Mouse (Mus musculus): ENCODE measurements around the gene Plxdc2. TPM values are rescaled to one million over a fixed set of nuclear protein-coding genes. Genes with fewer than 3 reads are reported as not detected.
"Not testable (repeated sequence)": the region's sequence is repeated elsewhere in the genome, so short reads cannot be mapped to it uniquely, and the experiment has no call there.

The Plxdc2 gene
- polyA plus RNA-seq, 1 experiment from 2014 or later = 36.4 TPM

GRCm38 (mm10) chr2:16757158-16757557 lies 401.1 kb downstream of the Plxdc2 start:
- Histone ChIP-seq H3K9me3 (ENCODE audit: control insufficient read depth, low read length) (no peaks in the 10 kb centered on the region), H3K36me3 (ENCODE audit: control insufficient read depth, insufficient read depth, low read length) (no peaks in the 10 kb centered on the region), H3K4me3 (ENCODE audit: low read depth, low read length) (no peak overlapping the region), H3K4me1 (ENCODE audit: control insufficient read depth, insufficient read depth, low read length) (no peaks in the 10 kb centered on the region), H3K9ac (ENCODE audit: low read depth, low read length) (no peak overlapping the region), H3K4me2 (ENCODE audit: low read depth, low read length) (no peak overlapping the region), H3K27me3 (replicated peaks; ENCODE audit: control insufficient read depth, insufficient read depth, low read length) (no peaks in the 10 kb centered on the region), H3K27ac (replicated peaks; ENCODE audit: low read depth, low read length) (no peak overlapping the region)
- DNase-seq (ENCODE audit: low spot score) (no peak), ATAC-seq (ENCODE audit: low read depth) (no peak)
- 47% methylated on average over 2 of the region's 2 CpGs for WGBS

- no peak for DNase-seq (ENCODE audit: low spot score)
- WGBS = 85% methylated on average over 2 of the region's 2 CpGs
- no peak for ATAC-seq (ENCODE audit: low read depth)
- Histone ChIP-seq H3K9ac (ENCODE audit: low read depth, low read length) (no peak overlapping the region), H3K4me1 (ENCODE audit: control insufficient read depth, insufficient read depth, low read length) (no peaks in the 10 kb centered on the region), H3K9me3 (ENCODE audit: control insufficient read depth, low read length) (no peaks in the 10 kb centered on the region), H3K4me3 (ENCODE audit: low read depth, low read length) (no peak overlapping the region), H3K27me3 (replicated peaks; ENCODE audit: control insufficient read depth, insufficient read depth, low read length) (no peaks in the 10 kb centered on the region), H3K36me3 (ENCODE audit: control insufficient read depth, insufficient read depth, low read length) (no peaks in the 10 kb centered on the region), H3K27ac (replicated peaks; ENCODE audit: low read depth, low read length) (no peak overlapping the region), H3K4me2 (ENCODE audit: low read depth, low read length) (no peak overlapping the region)
Observed at GRCm38 (mm10) chr2:16759766-16760165, 403.7 kb downstream of the Plxdc2 start.

GRCm38 (mm10) chr2:16769149-16769548 lies 413.0 kb downstream of the Plxdc2 start:
- not testable (repeated sequence) for DNase-seq (ENCODE audit: low spot score); H3K9ac ChIP-seq (ENCODE audit: low read depth, low read length); H3K4me3 ChIP-seq (ENCODE audit: low read depth, low read length); H3K36me3 ChIP-seq (ENCODE audit: control insufficient read depth, insufficient read depth, low read length); H3K27me3 ChIP-seq (replicated peaks; ENCODE audit: control insufficient read depth, insufficient read depth, low read length); H3K4me1 ChIP-seq (ENCODE audit: control insufficient read depth, insufficient read depth, low read length); H3K9me3 ChIP-seq (ENCODE audit: control insufficient read depth, low read length); H3K27ac ChIP-seq (replicated peaks; ENCODE audit: low read depth, low read length); H3K4me2 ChIP-seq (ENCODE audit: low read depth, low read length); ATAC-seq (ENCODE audit: low read depth)
- 98% methylated on average over 5 of the region's 7 CpGs for WGBS

- Histone ChIP-seq H3K27ac (replicated peaks; ENCODE audit: low read depth, low read length) (no peak overlapping the region), H3K4me2 (ENCODE audit: low read depth, low read length) (no peak overlapping the region), H3K36me3 (ENCODE audit: control insufficient read depth, insufficient read depth, low read length) (no peaks in the 10 kb centered on the region), H3K4me3 (ENCODE audit: low read depth, low read length) (no peak overlapping the region), H3K9me3 (ENCODE audit: control insufficient read depth, low read length) (no peaks in the 10 kb centered on the region), H3K9ac (ENCODE audit: low read depth, low read length) (no peak overlapping the region), H3K27me3 (replicated peaks; ENCODE audit: control insufficient read depth, insufficient read depth, low read length) (no peaks in the 10 kb centered on the region), H3K4me1 (ENCODE audit: control insufficient read depth, insufficient read depth, low read length) (peaks cover 5% of the 10 kb centered on the region; the same call in 1 of the 2 replicates)
- DNase-seq (ENCODE audit: low spot score) (peak; percentile 62), ATAC-seq (ENCODE audit: low read depth) (no peak; the same call in 1 of the 2 replicates)
- 11% methylated on average over 1 of the region's 1 CpGs for WGBS
Observed at GRCm38 (mm10) chr2:16773398-16774113, 417.5 kb downstream of the Plxdc2 start.

GRCm38 (mm10) chr2:16774114-16774433 lies 418.0 kb downstream of the Plxdc2 start:
- Histone ChIP-seq H3K9ac (ENCODE audit: low read depth, low read length) (no peak overlapping the region), H3K36me3 (ENCODE audit: control insufficient read depth, insufficient read depth, low read length) (no peaks in the 10 kb centered on the region), H3K9me3 (ENCODE audit: control insufficient read depth, low read length) (no peaks in the 10 kb centered on the region), H3K4me2 (ENCODE audit: low read depth, low read length) (no peak overlapping the region), H3K27ac (replicated peaks; ENCODE audit: low read depth, low read length) (no peak overlapping the region), H3K27me3 (replicated peaks; ENCODE audit: control insufficient read depth, insufficient read depth, low read length) (no peaks in the 10 kb centered on the region), H3K4me3 (ENCODE audit: low read depth, low read length) (no peak overlapping the region), H3K4me1 (ENCODE audit: control insufficient read depth, insufficient read depth, low read length) (peaks cover 5% of the 10 kb centered on the region; the same call in 1 of the 2 replicates)
- no peak for DNase-seq (ENCODE audit: low spot score)
- ATAC-seq (ENCODE audit: low read depth) = no peak
- WGBS = 37% methylated on average over 3 of the region's 3 CpGs

GRCm38 (mm10) chr2:16795283-16795682 lies 439.2 kb downstream of the Plxdc2 start:
- Histone ChIP-seq H3K27me3 (replicated peaks; ENCODE audit: control insufficient read depth, insufficient read depth, low read length) (no peaks in the 10 kb centered on the region), H3K4me1 (ENCODE audit: control insufficient read depth, insufficient read depth, low read length) (no peaks in the 10 kb centered on the region), H3K4me3 (ENCODE audit: low read depth, low read length) (no peak overlapping the region), H3K36me3 (ENCODE audit: control insufficient read depth, insufficient read depth, low read length) (no peaks in the 10 kb centered on the region), H3K27ac (replicated peaks; ENCODE audit: low read depth, low read length) (no peak overlapping the region), H3K4me2 (ENCODE audit: low read depth, low read length) (no peak overlapping the region), H3K9me3 (ENCODE audit: control insufficient read depth, low read length) (no peaks in the 10 kb centered on the region), H3K9ac (ENCODE audit: low read depth, low read length) (no peak overlapping the region)
- DNase-seq (ENCODE audit: low spot score) = no peak
- no peak for ATAC-seq (ENCODE audit: low read depth)

All from embryonic facial prominence, embryonic 14.5 days (tissue).